Mouse (Mus musculus) T-helper 1 cell (primary cell): ENCODE data around the gene Wfikkn1.

ENCODE experiments used
- in situ Hi-C: fragments of 300-600 bp; cut with MboI, MseI; formaldehyde crosslinking; loops from one replicate; pipeline ENCODE4 v1.15.1; 2025; ENCODE audit warnings: high pct_unique_total_duplicates

Wfikkn1 gene

DNA sequence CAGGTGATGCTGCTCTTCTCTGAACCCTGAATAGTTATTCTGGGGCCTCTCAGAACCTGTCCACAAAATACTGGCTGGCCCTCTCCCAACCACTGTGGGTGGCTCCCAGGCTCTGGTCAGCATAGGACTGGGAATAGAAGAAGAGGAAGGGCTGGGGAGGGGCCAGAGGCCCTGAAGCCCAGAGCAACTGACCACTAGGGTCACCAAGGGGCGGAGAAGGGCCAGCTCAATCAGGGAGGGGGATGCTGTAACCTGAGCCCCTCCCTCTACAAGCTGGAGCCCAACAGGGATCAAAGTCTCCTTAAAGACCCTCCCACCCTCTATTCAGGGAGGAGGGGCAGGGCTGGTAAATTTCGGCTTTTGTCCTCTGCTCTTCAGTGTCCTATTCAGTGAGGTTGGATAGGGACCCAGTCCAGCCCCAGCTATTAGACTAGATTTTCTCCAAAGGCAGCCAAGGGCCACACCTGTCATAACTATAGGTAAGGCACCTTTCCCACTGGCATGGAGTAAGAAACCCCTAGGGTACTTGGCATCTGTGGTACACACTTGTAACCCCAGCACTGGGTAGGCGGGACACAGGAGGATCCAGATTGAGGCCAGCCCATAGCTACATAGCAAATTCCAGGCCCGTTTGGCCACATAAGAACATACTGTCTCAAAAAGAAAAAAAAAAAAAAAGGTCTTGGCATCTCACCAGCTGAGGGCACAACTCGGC lies at the start of gene Wfikkn1:
TSS of gene Wfikkn1 (minus strand) at position 663 of the 715 bp plus-strand sequence.
- in situ Hi-C loops, result no loop called here

DNA sequence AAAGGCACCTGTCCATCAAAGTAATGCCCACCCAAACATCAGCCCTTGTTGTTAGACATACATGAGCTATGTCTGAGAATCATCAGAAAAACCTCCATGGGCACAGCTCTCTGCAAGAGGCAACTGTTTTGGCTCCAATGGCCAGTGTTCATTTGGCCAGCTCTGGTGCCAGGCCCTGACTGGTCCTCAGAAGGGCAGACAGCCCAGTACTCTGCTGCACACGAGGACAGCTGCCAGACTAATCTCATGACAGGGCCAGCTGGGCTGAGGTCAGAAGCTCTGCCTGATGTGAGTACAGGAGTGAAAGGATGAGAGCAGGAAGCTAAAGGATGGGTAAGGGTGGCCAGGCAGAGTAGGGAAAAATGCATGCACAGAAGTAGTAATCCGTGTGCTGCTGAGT lies 44.7 kb upstream of the Wfikkn1 start:
- in situ Hi-C loops, result no loop called here

DNA sequence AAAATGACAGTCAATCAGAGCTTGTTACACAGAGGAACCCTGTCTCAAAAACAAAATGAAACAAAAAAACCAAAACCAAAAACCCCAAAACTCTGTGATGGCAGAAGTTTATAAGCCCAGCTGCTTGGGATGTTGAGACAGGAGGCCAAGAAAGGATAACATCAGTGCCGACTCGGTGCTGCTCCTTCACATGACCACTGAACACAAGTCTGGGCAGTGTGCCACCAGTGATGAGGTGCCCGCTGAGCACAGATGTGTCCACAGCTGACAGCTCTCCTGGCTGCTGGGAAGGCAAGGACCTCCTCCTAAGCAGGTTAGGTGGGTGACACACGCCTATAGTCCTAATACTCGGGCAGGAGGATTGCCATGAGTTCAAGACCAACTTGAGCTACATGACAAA lies 41.5 kb upstream of the Wfikkn1 start:
- in situ Hi-C loops, result no loop called here

DNA sequence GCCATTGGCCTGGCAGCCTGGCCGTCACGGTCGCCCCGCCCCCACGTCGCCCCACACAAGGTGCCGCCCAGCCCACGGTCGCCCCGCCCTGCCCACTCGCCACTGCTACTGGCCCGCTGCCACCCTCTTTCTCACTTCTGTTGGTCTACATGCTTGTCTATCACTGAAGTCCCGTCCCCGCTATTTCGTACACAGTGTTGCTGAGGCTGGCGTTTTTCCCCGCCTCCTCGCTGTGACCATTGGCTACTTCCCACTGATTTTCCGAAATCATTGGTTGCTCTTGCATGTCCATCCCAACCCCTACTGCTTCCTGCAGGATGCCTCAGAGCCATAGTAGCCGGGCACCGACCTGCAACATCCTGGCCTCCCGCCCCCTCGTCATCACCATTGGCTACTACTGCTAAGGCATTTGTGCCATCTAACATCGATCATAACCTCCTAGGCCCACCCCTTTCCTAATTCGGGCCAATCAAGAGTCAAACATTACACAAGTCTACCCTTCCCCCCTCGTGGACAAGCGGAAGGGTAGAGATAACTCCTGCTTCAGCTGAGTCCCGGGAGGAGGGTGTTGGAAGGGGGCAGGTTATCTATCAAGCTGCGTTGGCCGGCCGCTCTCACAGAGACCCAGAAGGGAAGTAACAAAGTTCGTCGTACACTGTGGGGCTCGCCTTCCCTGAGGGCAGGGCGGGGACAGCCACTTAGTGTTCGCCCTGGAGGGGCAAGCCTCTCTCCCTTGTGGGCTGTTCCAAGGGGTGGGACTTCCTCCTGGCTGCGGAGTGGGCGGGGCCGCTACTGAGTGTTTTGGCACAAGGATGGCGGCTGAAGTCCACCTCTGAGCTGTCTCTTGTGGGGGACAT lies 39.4 kb upstream of the Wfikkn1 start:
- in situ Hi-C loops, result no loop called here

DNA sequence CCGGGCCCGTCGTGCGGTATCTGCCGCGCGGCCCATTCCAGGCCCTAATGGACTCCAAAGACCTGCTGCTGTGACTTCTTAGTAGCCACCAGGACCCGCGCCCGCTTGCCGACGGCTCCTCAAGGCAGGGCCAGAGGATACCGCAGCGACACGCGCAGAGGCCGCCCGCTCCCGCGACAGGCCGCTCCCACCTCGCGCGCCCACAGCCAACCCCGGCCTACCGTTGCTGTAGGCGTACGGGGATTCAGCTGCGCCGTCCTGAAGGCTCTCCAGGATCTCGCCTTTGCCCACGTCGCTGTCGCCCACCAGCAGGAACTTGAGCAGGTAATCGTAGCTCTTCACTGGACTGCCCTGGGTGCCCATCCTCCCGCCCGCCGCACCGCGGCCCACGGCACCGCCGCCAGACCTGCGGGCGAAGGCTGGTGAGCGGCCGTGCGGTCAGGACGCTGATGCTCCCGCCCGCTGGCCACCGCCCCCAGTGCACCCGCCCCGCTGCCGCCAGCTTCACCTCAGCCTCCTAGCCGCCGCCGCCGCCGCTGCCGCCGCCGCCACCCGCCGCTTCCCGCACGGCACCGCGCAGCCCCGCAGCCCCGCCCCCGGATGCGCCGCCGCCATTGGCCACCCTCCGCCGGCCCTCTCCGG lies 38.6 kb upstream of the Wfikkn1 start, which contains the start of gene Rab40c:
TSS of gene Rab40c (minus strand) at position 584 of the 642 bp plus-strand sequence.
- in situ Hi-C loops, result no loop called here

DNA sequence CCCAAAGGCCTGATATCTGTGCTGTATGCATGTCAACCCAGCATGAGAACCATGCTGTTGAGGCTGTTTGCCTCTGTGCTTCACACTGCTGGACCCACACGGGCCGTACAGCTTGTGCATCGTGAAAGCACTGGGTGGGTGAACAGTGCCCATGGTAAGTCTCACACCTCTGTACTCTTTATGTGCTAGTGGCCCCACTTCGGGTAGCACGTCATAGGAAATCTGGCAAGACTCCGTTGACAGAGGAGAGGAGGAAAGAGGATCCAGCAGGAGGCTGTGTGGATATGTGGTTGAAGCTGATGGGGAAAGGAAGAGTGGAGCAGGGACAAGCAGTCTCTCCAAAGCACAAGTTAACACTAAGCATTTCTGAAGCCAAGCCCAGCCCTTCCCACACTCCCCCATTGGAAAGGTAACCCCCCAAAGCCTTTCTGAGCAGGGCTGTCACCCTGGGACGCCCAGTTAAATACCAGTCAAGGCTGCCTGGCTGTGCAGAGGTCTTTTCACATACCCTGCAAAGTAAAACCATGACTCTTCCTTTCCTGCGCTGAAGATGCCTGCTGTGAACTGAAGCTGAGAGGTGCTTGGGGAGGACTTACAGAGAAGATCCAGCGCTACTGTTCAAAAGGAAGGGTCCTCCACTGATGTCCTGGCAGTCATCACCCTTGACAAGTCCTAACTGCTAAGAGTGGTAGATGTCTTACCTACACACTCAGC lies 37.5 kb upstream of the Wfikkn1 start:
- in situ Hi-C loops, result no loop called here

DNA sequence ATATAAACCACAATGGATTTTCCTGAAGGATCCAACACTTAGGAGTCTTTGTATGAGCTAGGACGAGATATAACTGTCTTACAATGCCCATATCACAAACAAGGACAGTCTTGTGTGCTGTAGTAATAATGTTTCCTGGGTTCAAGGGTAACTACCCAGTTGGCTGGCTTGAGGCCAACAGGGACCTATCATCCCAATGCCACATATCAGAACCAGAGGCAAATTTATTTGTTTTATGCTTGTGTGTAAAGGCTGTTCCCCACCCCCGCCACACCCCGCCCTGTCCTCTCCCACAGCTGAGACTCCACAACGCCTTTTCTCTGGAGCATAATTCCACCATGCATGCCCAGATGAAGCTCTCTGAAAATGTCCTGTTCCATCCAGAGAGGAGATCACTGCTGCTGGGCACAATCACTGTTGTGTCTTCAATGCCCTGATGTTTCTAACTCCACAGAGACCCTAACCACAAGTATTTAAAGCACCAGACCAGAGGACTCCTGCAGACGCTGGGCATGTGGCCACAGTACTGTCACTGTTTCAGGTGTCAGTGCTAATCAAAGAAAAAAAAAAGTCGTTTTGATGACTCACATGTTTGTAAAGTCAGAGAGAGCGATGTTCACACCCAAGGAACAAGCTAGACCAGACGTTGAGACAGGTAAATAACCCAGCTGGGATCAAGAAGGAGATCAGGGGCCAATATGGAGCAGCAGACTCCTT lies 36.4 kb upstream of the Wfikkn1 start:
- in situ Hi-C loops, result no loop called here

DNA sequence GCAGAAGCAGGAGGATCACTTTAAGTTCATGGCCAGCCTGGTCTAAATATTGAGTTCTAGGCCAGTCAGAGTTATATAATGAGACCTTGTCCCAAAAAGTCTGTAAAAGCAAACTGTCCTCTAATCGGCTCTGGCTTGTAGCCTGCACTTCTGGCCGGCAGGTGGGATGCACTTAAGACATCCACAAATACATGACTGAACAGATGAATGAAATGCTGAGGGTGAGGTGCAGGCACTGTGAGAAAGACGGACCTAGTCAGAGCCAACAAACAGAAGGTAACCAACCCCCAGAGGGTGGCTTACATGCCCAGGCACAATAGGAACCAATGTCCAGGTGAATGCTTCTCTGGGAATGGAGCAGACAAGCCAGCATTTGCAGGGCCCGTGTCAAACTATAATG lies 33.6 kb upstream of the Wfikkn1 start:
- in situ Hi-C loops, result no loop called here

DNA sequence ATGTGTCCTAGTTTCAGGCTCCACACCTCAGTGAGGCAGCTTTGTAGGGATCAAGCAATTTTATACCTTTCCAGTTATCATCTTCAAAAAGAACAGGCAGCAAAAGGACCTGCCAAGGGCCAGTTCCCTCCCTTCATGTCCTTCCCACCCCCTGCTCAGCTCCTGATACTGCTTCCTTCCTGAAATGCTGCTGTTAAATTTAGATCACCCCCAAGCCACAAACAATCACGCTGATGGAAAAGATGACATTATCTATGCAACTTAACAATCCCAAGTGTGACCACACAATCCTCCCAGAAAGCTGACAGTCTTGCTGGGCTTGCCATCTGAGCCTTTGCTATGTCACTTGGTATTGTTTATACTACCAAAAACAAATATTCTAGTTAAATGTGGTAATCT lies 33.2 kb upstream of the Wfikkn1 start:
- in situ Hi-C loops, result no loop called here

DNA sequence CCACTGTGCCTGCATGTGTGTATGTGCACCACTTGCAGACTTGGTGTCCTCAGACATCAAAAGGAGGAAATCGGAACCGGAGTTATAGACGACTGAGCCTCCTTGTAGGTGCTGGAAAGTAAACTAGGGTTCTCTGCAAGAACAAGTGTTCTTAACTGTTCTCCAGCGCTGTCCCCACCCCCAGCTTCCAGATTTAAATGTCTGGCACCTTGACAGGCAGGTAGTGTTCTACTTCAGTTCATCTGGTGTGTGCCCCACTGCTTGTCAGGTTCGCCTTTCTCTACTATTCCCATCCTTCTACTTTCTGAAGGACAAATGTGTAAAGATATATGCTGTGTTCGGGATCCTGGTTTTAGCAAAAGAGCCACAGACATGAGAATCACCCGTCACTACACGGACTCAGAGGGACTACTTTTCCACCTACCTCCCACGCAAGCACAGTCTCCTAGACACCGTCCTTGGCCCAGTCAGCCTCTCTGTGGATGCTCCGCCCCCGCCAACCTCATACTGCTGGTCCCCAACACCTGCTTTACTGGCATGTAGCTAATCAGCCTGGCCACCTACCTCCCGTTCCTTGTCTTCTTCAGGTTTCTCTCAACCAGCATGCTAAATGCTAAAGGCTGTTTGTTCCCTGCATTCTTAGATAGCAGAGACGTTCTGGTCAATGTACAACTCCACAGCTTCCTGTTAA lies 32.7 kb upstream of the Wfikkn1 start:
- in situ Hi-C loops, result no loop called here

DNA sequence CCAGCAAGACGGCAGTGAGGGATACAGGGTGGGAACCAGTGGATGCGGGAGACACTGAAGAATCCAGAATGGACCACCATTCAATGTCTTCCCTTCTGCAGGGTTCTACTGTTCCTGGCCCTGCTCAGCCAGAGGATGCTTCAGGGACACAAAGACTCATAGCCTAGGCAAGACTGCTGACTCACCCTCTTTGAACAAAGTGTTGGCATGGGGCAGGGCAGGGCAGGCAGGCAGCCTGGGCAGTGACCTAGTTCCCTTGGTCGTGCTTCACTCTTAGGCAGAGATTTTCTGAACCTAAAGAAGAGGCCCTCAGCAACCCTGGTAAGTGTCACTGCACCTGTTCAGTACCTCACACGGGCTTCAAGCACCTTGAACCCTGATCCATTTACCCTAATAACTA lies 31.2 kb upstream of the Wfikkn1 start:
- in situ Hi-C loops, result no loop called here

DNA sequence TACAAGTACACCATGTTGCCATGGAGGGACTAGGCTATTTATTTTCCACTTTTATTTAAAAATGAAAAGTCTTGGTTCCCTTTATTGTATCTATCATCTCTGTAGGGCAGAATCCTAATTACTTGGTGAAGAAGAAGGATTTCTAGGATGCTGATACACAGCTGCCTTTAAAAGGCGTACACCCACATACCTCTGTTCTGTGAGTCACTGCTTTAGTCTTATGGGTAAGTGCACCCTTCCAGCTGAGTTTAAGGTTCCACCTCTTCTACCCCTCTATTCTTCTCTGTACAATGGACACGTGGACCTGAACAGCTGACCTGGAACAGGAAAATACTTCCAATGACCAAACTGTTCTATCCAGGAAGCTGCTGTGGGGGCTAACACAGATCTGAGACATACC lies 27.0 kb upstream of the Wfikkn1 start:
- in situ Hi-C loops, result no loop called here

DNA sequence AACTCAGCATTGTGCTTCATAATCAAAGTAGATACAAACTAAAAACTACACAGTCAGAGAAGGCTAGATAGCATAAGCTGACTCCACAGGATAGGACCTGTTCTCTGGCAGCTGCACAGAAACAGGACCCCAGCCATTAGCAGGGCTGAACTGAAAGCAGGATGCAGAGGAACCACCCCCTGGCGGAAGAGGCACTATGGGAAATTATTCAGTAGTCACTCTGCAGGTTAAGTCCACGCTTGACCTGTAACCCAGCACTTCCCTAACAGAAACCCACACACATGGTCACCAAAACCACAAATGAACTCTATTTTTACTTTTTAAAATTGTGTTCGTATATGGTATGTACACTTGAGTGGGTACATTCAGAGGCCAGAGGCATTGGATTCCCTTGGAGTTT lies 22.4 kb upstream of the Wfikkn1 start:
- in situ Hi-C loops, result no loop called here

DNA sequence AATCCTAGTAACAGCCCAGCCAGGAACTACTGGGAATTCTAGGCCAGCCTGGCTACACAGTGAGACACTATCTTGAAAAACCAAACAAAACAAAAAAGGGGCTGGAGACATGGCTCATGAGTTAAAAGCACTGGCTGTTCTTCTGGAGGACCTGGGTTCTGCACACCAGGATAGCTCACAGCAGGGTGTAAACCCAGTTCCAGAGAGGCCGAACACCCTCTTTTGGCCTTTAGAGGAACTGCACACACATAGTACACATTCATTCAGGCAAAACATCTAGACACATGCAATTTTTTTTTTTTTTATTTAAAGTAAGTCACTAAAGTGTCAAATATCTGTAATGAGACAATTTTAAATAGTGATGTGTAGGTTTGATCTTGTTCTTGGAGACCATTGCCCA lies 19.5 kb upstream of the Wfikkn1 start:
- in situ Hi-C loops, result no loop called here

DNA sequence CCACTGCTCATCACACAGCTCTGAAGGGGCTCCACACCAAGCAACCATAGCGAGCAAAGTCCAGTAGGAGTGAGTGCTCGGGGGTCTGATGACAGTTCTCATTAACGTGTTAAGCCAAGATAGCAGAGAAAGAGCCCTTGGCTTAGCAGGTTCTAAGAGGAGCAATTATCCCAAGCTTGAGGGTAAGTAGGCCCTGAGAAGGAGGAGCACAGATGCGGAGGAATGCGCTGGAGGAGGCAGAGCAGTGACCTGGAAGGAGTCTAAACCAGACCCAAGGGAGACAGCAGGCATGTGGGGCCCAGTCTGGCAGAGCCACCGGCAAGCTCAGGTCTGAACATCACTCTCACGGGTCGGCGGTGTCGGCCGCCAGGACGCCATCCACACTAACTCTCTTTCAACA lies 15.2 kb upstream of the Wfikkn1 start:
- in situ Hi-C loops, result no loop called here

DNA sequence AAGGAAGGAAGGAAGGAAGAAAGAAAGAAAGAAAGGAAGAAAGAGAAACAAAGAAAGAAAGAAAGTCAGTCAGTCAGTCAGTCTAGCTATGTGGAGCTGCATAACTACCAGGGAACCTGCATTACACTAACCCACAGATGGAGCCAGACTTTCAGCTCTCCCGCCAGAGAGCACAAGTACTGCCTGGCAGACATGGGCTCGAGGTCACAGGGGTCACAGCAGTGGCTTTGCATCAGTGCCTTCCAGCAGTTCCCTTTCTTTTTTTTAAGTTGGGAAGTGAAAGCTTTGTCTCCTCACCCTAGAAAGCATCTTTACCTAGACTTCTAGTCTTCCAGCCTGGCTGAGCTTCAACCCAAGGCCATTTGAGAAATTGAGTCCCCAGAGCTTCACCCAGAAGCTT lies 14.8 kb upstream of the Wfikkn1 start:
- in situ Hi-C loops, result no loop called here

DNA sequence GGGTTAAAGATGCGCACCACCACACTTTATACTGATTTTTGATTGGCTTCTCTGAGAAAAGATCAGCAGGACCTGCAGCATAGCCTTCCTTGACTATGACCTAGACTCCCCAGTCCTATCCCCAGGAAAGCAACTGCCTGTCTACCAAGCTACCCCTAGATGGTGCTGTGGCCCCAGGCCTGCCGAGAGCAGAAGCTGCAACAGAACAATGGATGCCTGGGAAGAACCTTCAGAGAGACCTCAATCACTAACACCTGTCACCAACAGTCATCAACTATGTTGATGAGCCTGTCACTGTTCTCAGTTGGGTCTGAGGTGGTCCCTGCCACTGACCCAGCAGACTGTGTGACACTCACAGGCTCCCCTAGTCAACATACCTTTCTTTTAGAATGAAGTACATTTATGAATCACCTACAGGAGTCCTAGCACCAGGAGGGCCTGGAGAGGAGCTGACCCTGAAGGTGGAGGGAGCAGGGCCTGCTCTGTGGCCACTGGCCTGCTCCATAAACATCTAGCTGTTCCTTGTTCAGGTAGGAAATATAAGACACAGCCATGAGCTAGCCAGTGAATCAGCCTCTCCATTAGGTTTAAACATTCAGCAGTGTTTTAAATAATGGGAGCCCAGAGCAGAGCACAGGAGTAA lies 13.4 kb upstream of the Wfikkn1 start:
- in situ Hi-C loops, result no loop called here

DNA sequence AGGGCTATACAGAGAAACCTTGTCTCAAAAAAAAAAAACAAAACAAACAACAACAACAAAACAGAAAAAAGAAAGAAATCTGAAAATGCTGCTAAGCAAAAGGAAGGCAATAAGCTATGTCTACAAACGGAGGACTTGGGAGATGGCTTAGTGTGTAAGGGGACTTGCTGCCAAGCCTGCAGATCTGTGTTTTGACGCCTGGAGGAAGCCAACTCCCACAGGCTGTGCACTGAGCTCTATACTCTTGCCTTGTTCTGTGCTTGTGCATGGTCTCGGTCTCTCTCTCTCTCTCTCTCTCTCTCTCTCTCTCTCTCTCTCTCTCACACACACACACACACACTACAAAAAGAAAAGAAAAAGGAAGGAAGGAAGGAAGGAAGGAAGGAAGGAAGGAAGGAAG lies 8.2 kb upstream of the Wfikkn1 start:
- in situ Hi-C loops, result no loop called here

DNA sequence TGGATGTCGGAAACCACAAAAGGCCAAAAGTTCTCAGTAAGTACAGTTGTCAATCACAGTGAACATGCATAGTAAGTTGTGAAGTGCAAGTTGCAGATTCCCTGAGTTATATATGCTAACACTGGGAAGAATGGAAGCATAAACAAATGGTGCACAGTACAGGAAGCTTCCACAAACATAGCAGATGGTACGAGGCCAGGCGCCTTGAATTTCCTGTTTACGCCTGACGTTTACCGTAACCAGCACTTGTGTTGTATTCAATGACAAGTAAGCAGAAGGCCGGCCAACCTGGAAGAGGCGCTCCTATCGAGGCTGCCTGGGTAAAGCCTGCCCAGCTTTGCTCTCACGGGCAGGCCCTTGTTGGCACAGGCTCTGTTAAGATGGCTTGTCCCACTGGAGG lies 6.8 kb upstream of the Wfikkn1 start:
- in situ Hi-C loops, result no loop called here

DNA sequence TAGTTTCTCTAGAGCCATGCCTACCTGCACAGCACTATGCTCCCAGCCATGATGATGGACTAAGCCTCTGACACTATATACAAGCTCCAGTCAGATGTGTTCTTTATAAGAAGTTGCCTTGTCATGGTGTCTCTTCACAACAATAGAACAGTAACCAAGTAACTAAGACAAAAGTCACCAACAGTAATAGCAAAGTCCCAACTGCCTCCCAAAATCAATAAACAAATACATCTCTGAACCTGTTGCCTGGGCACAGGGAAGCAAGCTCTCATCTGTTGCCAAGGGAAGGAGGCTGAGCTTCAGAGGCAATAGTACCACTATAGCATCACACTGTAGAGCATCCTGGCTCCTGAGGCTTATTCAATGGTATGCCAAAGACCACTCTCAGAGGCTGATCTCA lies 6.1 kb upstream of the Wfikkn1 start:
- in situ Hi-C loops, result no loop called here
